Mouse (Mus musculus) kidney, adult 2 months (tissue): Measurements from ENCODE around the gene Fads6. TPM values are rescaled to one million over a fixed set of nuclear protein-coding genes. Genes with fewer than 3 reads are reported as not detected.

Experiments
- DNase-seq: peaks from one replicate; pipeline ENCODE4 v3.0.0; 2021
- H3K27ac ChIP-seq: fragments of 200-500 bp; 2 replicates; pipeline ENCODE4 v1.5.1; 2012; ENCODE audit warnings: low read depth, low read length, control low read depth, inconsistent platforms; ENCODE audit not compliant: insufficient read depth
- H3K27me3 ChIP-seq: fragments of 200-500 bp; replicated peaks from 2 replicates; pipeline ENCODE4 v1.6.1; 2012; ENCODE audit warnings: mild to moderate bottlenecking, moderate library complexity, low read length, inconsistent platforms; ENCODE audit not compliant: control insufficient read depth, insufficient read depth
- H3K36me3 ChIP-seq: fragments of 200-500 bp; 2 replicates; pipeline ENCODE4 v1.6.1; 2012; ENCODE audit warnings: mild to moderate bottlenecking, moderate library complexity, low read length, inconsistent platforms; ENCODE audit not compliant: control insufficient read depth, insufficient read depth
- H3K4me1 ChIP-seq: fragments of 200-500 bp; 2 replicates; pipeline ENCODE4 v1.6.1; 2011; ENCODE audit warnings: low read length; ENCODE audit not compliant: control insufficient read depth, insufficient read depth
- H3K4me3 ChIP-seq: fragments of 200-500 bp; 2 replicates; pipeline ENCODE4 v1.5.1; 2011; ENCODE audit warnings: mild to moderate bottlenecking, low read depth, low read length, control low read depth; ENCODE audit not compliant: insufficient read depth
- CTCF ChIP-seq: fragments of 200-500 bp; conservative IDR thresholded peaks from 2 replicates; pipeline ENCODE4 v1.5.1; 2011; ENCODE audit warnings: low read depth, mild to moderate bottlenecking, control low read depth, low read length, moderate library complexity, mixed read lengths; ENCODE audit not compliant: insufficient read depth, insufficient read length
- POLR2A ChIP-seq: fragments of 200-500 bp; IDR thresholded peaks from one replicate; pipeline ENCODE4 v1.6.1; 2011; ENCODE audit warnings: low read depth, low read length, control low read depth
- WGBS: fragments of 180-500 bp; shearing (Covaris S2); methylation state at CpG from one replicate; pipeline ENCODE4 v1.1.7; 2018; 5-methylcytosine and 5-hydroxymethylcytosine counted together
- polyA plus RNA-seq: library from polyadenylated mRNA; depleted of rRNA; stranded (reverse); fragments of >200 nt; gene quantifications from 2 replicates; pipeline ENCODE4 v1.2.3, GENCODE M21; 2012

Fads6 gene
- polyA plus RNA-seq, 1 experiment: 14.0 TPM

- DNase-seq: no peak
- Histone ChIP-seq H3K4me1 (peaks cover 3% of the 10 kb centered on the region; the same call in 1 of the 2 replicates), H3K4me3 (no peak overlapping the region), H3K27me3 (no peaks in the 10 kb centered on the region), H3K36me3 (no peaks in the 10 kb centered on the region), H3K27ac (no peak overlapping the region)
- TF ChIP-seq POLR2A (no peak), CTCF (no peak)
- WGBS: 72% methylated on average over 3 of the region's 3 CpGs
These were observed 21.5 kb downstream of the Fads6 start for GRCm38 (mm10) chr11:115275954-115276353.

- TF ChIP-seq CTCF (no peak), POLR2A (no peak)
- DNase-seq: no peak
- 87% methylated on average over 6 of the region's 6 CpGs for WGBS
These were observed 22.0 kb downstream of the Fads6 start for GRCm38 (mm10) chr11:115275509-115275908.

GRCm38 (mm10) chr11:115274771-115275170 lies 22.7 kb downstream of the Fads6 start:
- H3K27me3 ChIP-seq: no peaks in the 10 kb centered on the region
- H3K36me3 ChIP-seq: no peaks in the 10 kb centered on the region
- peaks cover 3% of the 10 kb centered on the region; the same call in 1 of the 2 replicates for H3K4me1 ChIP-seq
- WGBS: 92% methylated on average over 6 of the region's 6 CpGs
- no peak for DNase-seq
- no peak overlapping the region for H3K4me3 ChIP-seq
- TF ChIP-seq CTCF (no peak), POLR2A (no peak)
- H3K27ac ChIP-seq: no peak overlapping the region

More at GRCm38 (mm10) chr11:115275509-115275908, 22.0 kb downstream of the Fads6 start:
- Histone ChIP-seq H3K4me1 (peaks cover 3% of the 10 kb centered on the region; the same call in 1 of the 2 replicates), H3K27ac (no peak overlapping the region), H3K4me3 (no peak overlapping the region), H3K36me3 (no peaks in the 10 kb centered on the region), H3K27me3 (no peaks in the 10 kb centered on the region)

- H3K4me1 ChIP-seq: peaks cover 3% of the 10 kb centered on the region; the same call in 1 of the 2 replicates
- no peaks in the 10 kb centered on the region for H3K36me3 ChIP-seq
- H3K4me3 ChIP-seq: no peak overlapping the region
- no peak overlapping the region for H3K27ac ChIP-seq
- WGBS: 87% methylated on average over 7 of the region's 7 CpGs
- TF ChIP-seq POLR2A (no peak), CTCF (no peak)
- no peak for DNase-seq
- no peaks in the 10 kb centered on the region for H3K27me3 ChIP-seq
These were observed 23.3 kb downstream of the Fads6 start for GRCm38 (mm10) chr11:115274178-115274577.

- 50% methylated on average over 7 of the region's 7 CpGs for WGBS
- no peak for TF ChIP-seq POLR2A
- TF ChIP-seq CTCF: no peak
- Histone ChIP-seq H3K36me3 (no peaks in the 10 kb centered on the region), H3K27ac (no peak overlapping the region), H3K4me3 (no peak overlapping the region), H3K4me1 (peaks cover 3% of the 10 kb centered on the region; the same call in 1 of the 2 replicates), H3K27me3 (no peaks in the 10 kb centered on the region)
- no peak for DNase-seq
These were observed 23.7 kb downstream of the Fads6 start for GRCm38 (mm10) chr11:115273735-115274134.

GRCm38 (mm10) chr11:115272894-115273498 lies 24.5 kb downstream of the Fads6 start:
- H3K27me3 ChIP-seq: no peaks in the 10 kb centered on the region
- no peak overlapping the region for H3K27ac ChIP-seq
- no peaks in the 10 kb centered on the region for H3K36me3 ChIP-seq
- WGBS: 87% methylated on average over 10 of the region's 10 CpGs
- peaks cover 3% of the 10 kb centered on the region; the same call in 1 of the 2 replicates for H3K4me1 ChIP-seq
- DNase-seq: no peak
- no peak overlapping the region for H3K4me3 ChIP-seq
- TF ChIP-seq POLR2A: no peak
- TF ChIP-seq CTCF: no peak

- 84% methylated on average over 10 of the region's 10 CpGs for WGBS
- peaks cover 2% of the 10 kb centered on the region; the same call in 1 of the 2 replicates for H3K27me3 ChIP-seq
- no peaks in the 10 kb centered on the region for H3K36me3 ChIP-seq
- no peak for TF ChIP-seq POLR2A
- TF ChIP-seq CTCF: no peak
- no peaks in the 10 kb centered on the region; the same call in 1 of the 2 replicates for H3K4me1 ChIP-seq
- no peak overlapping the region for H3K27ac ChIP-seq
- no peak for DNase-seq
- no peak overlapping the region for H3K4me3 ChIP-seq
These were observed 26.0 kb downstream of the Fads6 start for GRCm38 (mm10) chr11:115271481-115271880.
